Mouse (Mus musculus) hindbrain, embryonic 14.5 days (tissue): ENCODE measurements around the gene Nosip. TPM values are rescaled to one million over a fixed set of nuclear protein-coding genes. Genes with fewer than 3 reads are reported as not detected.

ENCODE experiments used
- ATAC-seq: fragments of 200-750 bp; cut with Nextera tagmentation; 2 replicates; pipeline ENCODE4 v1.8.0; 2017; ENCODE audit warnings: moderate number of reproducible peaks, mild to moderate bottlenecking, moderate TSS enrichment, moderate library complexity; ENCODE audit not compliant: low FRiP score
- DNase-seq: peaks from one replicate; pipeline ENCODE4 v3.0.0-alpha.2; 2015; ENCODE audit warnings: low spot score
- H3K27ac ChIP-seq: fragments of 300-500 bp; sonication (generic); 2 replicates; pipeline ENCODE4 v1.5.1; 2014; ENCODE audit warnings: mild to moderate bottlenecking, moderate library complexity
- H3K27me3 ChIP-seq: fragments of 300-500 bp; sonication (generic); 2 replicates; pipeline ENCODE4 v1.6.1; 2014; ENCODE audit warnings: mild to moderate bottlenecking, low read length, mixed read lengths; ENCODE audit not compliant: control insufficient read depth, insufficient read depth
- H3K36me3 ChIP-seq: fragments of 300-500 bp; sonication (generic); replicated peaks from 2 replicates; pipeline ENCODE4 v1.6.1; 2014; ENCODE audit not compliant: control insufficient read depth, insufficient read depth
- H3K4me1 ChIP-seq: fragments of 300-500 bp; sonication (generic); replicated peaks from 2 replicates; pipeline ENCODE4 v1.6.1; 2014; ENCODE audit warnings: antibody characterized with exemption, low read length, mixed read lengths; ENCODE audit not compliant: control insufficient read depth, insufficient read depth
- H3K4me2 ChIP-seq: fragments of 300-500 bp; sonication (generic); replicated peaks from 2 replicates; pipeline ENCODE4 v1.6.1; 2014; ENCODE audit warnings: mild to moderate bottlenecking, moderate library complexity
- H3K4me3 ChIP-seq: fragments of 300-500 bp; sonication (generic); replicated peaks from 2 replicates; pipeline ENCODE4 v1.5.1; 2014; ENCODE audit warnings: mild to moderate bottlenecking, low read length
- H3K9ac ChIP-seq: fragments of 300-500 bp; sonication (generic); 2 replicates; pipeline ENCODE4 v1.6.1; 2014
- H3K9me3 ChIP-seq: fragments of 300-500 bp; sonication (generic); 2 replicates; pipeline ENCODE4 v1.6.1; 2016; ENCODE audit warnings: low read length; ENCODE audit not compliant: control insufficient read depth
- WGBS: fragments of 180-500 bp; shearing (Covaris S2); extraction: QIAGEN DNeasy Blood & Tissue Kit; methylation state at CpG from one replicate; pipeline ENCODE4 v1.1.7; 2014; 5-methylcytosine and 5-hydroxymethylcytosine counted together
- polyA plus RNA-seq: library from polyadenylated mRNA; unstranded; fragments of >200 nt; fragmentation: Nextera tagmentation; extraction: Ambion mirVana; gene quantifications from 2 replicates; pipeline ENCODE4 v1.2.1, GENCODE M21; 2014

The Nosip gene
- polyA plus RNA-seq, 1 experiment from 2014 or later = 62.1 TPM

DNA sequence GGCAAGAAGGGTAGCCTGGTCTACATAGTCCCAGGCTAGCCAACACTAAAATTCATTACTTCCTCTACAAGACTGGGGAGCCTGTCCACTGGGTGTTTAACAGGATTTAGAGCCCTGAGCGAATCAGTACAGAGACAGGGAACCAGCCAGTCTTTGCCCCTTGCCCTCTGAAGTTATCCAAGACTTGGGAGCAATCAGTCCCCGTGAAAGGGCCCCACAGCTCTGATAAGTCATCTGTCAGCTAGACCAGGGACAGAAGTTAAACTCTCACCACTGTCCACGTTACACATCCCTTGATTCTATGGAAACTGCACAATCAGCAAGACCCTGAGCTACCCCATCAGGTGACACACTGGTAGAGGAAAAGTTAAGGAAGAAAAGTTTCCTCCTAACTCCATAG, 50.3 kb downstream of the Nosip start:
- H3K9me3 ChIP-seq = no peaks in the 10 kb centered on the region
- 73% methylated on average over 3 of the region's 3 CpGs for WGBS
- no peak for DNase-seq
- H3K4me3 ChIP-seq = no peak overlapping the region
- ATAC-seq = no peak
- H3K4me2 ChIP-seq = no peak overlapping the region
- H3K36me3 ChIP-seq = 0 out of 2 replicates have a peak, but pooled peaks cover under 1% of the 10 kb centered on the region
- no peaks in the 10 kb centered on the region for H3K4me1 ChIP-seq
- no peak overlapping the region for H3K9ac ChIP-seq
- H3K27ac ChIP-seq = no peak overlapping the region
- H3K27me3 ChIP-seq = no peaks in the 10 kb centered on the region

DNA sequence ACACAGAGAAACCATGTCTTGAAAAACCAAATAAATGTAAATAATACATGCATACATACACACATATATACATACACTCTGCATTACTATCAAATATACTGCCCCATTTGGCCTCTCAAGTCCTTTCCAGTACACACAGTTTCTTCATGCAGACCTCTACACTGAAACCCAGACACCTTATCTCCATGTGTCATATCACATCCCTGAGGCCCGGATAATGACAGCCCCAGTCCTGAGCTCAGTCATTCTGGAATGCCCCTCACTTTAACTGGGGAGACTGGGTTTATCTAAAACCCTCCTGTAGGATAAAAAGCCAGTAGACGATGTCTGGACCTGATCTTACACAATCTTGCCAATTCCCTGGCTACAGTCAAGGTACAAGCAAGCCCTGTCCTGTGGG, 51.2 kb downstream of the Nosip start:
- DNase-seq (no peak), ATAC-seq (no peak)
- no peak overlapping the region for H3K9ac ChIP-seq
- no peak overlapping the region for H3K27ac ChIP-seq
- H3K36me3 ChIP-seq = peaks cover 10% of the 10 kb centered on the region
- no peaks in the 10 kb centered on the region for H3K27me3 ChIP-seq
- H3K4me3 ChIP-seq = no peak overlapping the region
- no peaks in the 10 kb centered on the region for H3K9me3 ChIP-seq
- no peaks in the 10 kb centered on the region for H3K4me1 ChIP-seq
- WGBS = 90% methylated on average over 2 of the region's 2 CpGs
- H3K4me2 ChIP-seq = no peak overlapping the region

DNA sequence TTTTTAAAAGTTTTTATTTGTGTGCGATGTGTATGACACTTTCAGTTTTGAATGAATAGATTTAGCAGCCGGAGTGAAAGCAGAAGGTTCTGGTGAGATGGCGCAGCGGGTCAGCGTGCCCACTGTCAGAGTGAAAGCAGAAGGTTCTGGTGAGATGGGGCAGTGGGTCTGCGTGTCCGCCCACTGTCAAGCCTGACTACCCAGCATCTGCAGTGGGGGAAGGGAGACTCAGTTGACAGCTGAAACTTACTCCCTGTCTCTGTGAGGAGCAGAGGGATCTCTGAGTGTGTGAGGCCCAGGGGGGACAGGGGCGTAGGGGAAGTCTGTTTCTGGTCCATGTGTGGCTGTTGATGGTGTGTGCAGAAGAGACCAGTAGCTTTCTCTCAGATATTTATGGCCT, 55.3 kb downstream of the Nosip start:
- Histone ChIP-seq H3K9me3 (no peaks in the 10 kb centered on the region), H3K4me3 (no peak overlapping the region), H3K36me3 (peaks cover 51% of the 10 kb centered on the region), H3K9ac (no peak overlapping the region), H3K27ac (no peak overlapping the region), H3K4me1 (no peaks in the 10 kb centered on the region), H3K4me2 (no peak overlapping the region), H3K27me3 (no peaks in the 10 kb centered on the region)
- DNase-seq = no peak
- 80% methylated on average over 8 of the region's 8 CpGs for WGBS
- no peak for ATAC-seq

DNA sequence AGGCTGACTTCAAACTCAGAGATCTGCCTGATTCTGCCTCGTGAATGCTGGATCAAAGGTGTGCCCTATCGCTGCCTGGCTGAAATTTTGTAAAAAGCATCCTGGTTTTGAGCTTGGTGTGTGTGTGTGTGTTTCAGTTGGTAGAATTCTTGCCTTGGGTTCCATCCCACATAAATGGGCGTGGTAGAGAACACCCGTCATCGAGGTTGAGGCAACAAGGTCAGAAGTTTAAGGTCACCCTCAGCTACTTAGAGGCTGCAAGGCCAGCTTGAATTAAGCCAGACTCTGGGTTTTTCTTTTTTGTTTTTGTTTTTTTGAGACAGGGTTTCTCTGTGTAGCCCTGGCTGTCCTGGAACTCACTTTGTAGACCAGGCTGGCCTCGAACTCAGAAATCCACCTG, 56.1 kb downstream of the Nosip start:
- no peak overlapping the region for H3K4me3 ChIP-seq
- DNase-seq (no peak), ATAC-seq (no peak)
- no peak overlapping the region for H3K4me2 ChIP-seq
- H3K4me1 ChIP-seq = peaks cover 5% of the 10 kb centered on the region
- H3K9me3 ChIP-seq = no peaks in the 10 kb centered on the region
- 92% methylated on average over 6 of the region's 6 CpGs for WGBS
- H3K36me3 ChIP-seq = peaks cover 59% of the 10 kb centered on the region
- no peak overlapping the region for H3K9ac ChIP-seq
- no peak overlapping the region for H3K27ac ChIP-seq
- no peaks in the 10 kb centered on the region for H3K27me3 ChIP-seq

DNA sequence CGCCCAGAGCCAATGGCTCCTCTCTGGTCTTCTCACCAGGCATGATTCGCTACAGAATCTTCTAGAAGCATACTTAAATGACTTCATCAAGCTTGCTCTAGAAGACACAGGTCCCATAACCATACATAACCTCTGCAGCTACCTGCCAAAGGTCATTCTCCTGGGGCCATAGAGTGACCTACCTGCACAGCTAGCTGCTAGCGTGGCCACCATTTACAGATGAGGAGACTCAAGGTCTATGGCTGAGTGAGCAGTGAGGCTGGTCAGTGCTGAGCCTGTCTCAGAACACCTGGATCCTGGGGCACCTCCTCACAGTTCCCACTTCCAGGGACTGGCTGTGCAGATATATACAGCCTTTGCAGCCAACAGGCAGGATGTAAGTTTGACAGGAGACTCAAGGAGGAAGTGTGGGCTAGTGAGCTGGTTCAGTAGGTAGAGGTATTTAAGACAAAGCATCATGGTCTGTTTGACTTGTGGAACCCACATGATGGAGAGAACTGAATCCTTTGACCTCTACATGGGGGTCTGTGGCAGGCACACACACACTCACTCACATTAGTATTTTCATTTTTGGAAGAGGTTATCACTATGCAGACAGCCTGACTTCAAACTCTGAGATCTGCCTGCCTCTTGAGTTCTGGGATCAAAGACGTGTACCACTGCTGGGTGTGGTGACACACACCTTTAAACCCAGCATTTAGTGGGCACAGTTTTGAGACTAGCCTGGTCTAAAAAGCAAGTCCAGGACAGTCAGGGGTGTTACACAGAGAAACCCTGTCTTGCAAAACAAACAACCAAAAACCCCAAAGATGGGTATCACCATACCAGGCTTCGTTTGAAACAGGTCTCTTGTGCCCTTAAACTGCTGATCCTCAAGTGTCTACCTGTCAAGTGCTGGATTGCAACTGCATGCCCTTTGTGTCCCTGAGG, 57.8 kb downstream of the Nosip start:
- Histone ChIP-seq H3K27me3 (no peaks in the 10 kb centered on the region), H3K4me3 (no peak overlapping the region), H3K9me3 (no peaks in the 10 kb centered on the region), H3K4me1 (peaks cover 10% of the 10 kb centered on the region), H3K36me3 (peaks cover 63% of the 10 kb centered on the region), H3K9ac (no peak overlapping the region), H3K27ac (no peak overlapping the region), H3K4me2 (no peak overlapping the region)
- ATAC-seq = no peak
- no peak for DNase-seq
- WGBS = 82% methylated on average over 5 of the region's 5 CpGs

DNA sequence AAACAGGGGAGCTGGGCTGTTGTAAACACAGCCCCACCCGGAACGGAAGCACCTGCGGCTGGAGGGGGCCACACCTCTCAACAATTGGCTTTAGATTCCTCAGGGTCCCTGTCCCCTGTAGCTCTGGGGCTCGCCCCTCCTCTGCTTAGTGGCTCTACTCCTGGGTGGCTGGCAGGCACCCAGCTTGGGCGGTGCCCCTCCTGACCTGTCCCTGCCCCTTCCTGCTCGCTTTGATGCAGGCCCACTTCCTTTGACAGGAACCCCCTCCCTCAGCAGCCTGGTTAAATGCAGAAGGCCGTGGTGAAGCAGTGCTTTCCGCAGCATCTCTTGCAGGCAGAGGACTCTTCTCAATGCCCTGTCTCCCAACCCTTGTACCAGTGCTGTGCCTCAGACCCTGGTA, 59.2 kb downstream of the Nosip start:
- Histone ChIP-seq H3K9ac (no peak overlapping the region), H3K27ac (no peak overlapping the region), H3K36me3 (peaks cover 77% of the 10 kb centered on the region), H3K4me1 (peaks cover 14% of the 10 kb centered on the region), H3K9me3 (no peaks in the 10 kb centered on the region), H3K4me2 (no peak overlapping the region), H3K4me3 (no peak overlapping the region), H3K27me3 (no peaks in the 10 kb centered on the region)
- DNase-seq (no peak), ATAC-seq (no peak)
- WGBS = 77% methylated on average over 8 of the region's 8 CpGs

DNA sequence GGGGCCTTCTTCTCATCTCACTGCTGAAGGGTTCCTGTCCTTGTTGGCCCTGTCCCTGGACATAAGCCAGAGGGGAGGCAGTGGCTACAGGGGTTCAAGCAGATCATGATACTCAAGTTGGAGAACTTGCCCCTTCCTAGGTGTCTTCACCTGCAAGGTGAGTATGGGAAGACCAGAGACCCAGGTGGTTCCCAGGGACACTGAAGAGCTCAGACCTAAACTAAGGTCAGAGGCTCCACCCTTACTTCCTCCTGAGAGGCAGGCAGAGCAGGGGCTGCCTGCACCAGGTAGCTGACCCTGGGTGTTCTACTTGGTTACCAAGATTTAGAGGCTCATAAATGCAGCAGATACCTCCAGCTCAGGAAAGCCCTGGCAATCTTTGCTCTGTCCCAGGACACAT, 59.7 kb downstream of the Nosip start:
- Histone ChIP-seq H3K36me3 (peaks cover 83% of the 10 kb centered on the region), H3K9ac (no peak overlapping the region), H3K4me3 (no peak overlapping the region), H3K9me3 (no peaks in the 10 kb centered on the region), H3K27ac (no peak overlapping the region), H3K27me3 (no peaks in the 10 kb centered on the region), H3K4me2 (no peak overlapping the region), H3K4me1 (peaks cover 19% of the 10 kb centered on the region)
- no peak for DNase-seq
- ATAC-seq = no peak

DNA sequence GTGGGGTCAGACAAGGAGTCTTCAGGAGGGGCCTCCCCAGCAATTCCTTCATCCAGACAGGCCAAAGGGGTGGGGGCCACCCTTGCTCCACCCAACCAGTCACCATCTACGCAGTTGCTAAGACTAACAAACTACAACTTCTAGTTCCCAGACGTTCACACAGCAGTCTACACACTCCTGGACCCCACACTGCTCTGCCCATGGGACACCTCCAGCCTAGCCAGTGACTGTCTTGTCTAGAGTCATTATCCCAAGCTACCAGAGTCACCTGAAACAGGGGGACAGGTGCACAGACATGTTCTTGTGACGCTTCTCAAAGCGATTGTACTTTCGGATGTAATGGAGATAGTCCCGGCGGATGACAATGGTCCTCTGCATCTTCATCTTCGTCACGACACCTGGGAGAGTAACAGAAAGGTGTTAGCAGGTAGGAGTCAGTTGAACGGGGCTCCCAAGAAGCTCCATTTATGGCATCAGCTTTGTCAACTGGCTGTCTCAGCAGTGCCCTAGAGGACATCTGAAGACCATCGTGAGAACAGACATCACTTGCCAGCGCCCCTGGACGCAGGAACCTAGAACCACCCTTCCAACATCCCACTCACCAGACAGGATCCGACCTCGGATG, 60.4 kb downstream of the Nosip start:
- Histone ChIP-seq H3K4me1 (peaks cover 26% of the 10 kb centered on the region), H3K27me3 (no peaks in the 10 kb centered on the region), H3K27ac (no peak overlapping the region)

DNA sequence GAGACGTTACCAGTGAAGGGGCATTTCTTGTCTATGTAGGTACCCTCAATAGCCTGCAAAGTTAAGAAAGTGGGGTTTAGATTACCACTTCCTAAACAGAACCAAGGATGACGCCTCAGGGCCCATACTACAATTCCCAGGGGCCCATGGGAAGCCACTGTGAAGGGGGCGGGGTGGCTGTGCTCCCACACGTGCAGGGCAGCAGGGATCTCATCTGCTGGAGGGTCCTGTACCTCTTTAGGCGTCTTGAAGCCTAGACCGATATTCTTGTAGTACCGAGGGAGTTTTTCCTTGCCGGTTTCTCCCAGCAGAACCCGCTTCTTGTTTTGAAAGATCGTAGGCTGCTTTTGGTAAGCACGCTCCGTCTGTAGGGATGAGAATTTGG, 60.9 kb downstream of the Nosip start:
- ATAC-seq = no peak
- WGBS = 26% methylated on average over 12 of the region's 12 CpGs

More for the DNA sequence above, 60.4 kb downstream of the Nosip start:
- Histone ChIP-seq H3K9ac (peak overlapping the region; percentile 98), H3K4me3 (peak overlapping the region; percentile 92), H3K4me2 (peak overlapping the region; percentile 96), H3K9me3 (no peaks in the 10 kb centered on the region), H3K36me3 (peaks cover 87% of the 10 kb centered on the region)
- DNase-seq (no peak), ATAC-seq (no peak)
- 86% methylated on average over 15 of the region's 15 CpGs for WGBS

More for the DNA sequence above, 60.9 kb downstream of the Nosip start:
- Histone ChIP-seq H3K9me3 (no peaks in the 10 kb centered on the region), H3K4me3 (peak overlapping the region; percentile 92), H3K27me3 (no peaks in the 10 kb centered on the region), H3K4me1 (peaks cover 27% of the 10 kb centered on the region), H3K36me3 (peaks cover 81% of the 10 kb centered on the region), H3K4me2 (peak overlapping the region; percentile 96), H3K27ac (peak overlapping the region; percentile 91), H3K9ac (peak overlapping the region; percentile 98)
- no peak for DNase-seq
